8 mouse cellular contexts compared by ENCODE assay signal in genomic region chr10:117432871-117433546, GRCm38 (mm10). TPM values are rescaled to one million over a fixed set of nuclear protein-coding genes. Genes with fewer than 3 reads are reported as not detected.
A peak's percentile ranks its signal among the peaks of the same experiment; 100 is the strongest.
DNase-seq lines count a peak whose midpoint lies in the region; ATAC-seq lines count a peak whose summit lies in the region.

No protein-coding gene starts in this region.

- H3K9ac ChIP-seq in hindbrain, embryonic 11.5 days (ENCODE audit: low read depth, low read length): no peak overlapping the region
- H3K9ac ChIP-seq in limb, embryonic 12.5 days (replicated peaks): no peak overlapping the region

- H3K4me3 ChIP-seq in hindbrain, embryonic 10.5 days: peak overlapping the region; percentile 14; the same call in 1 of the 2 replicates
- H3K4me3 ChIP-seq in hindbrain, embryonic 11.5 days (ENCODE audit: low read depth, low read length): no peak overlapping the region
- no peak overlapping the region for H3K4me3 ChIP-seq in limb, embryonic 12.5 days (replicated peaks)

- peaks cover 26% of the 10 kb centered on the region for H3K4me1 ChIP-seq in hindbrain, embryonic 10.5 days (replicated peaks)
- no peaks in the 10 kb centered on the region; the same call in 1 of the 2 replicates for H3K4me1 ChIP-seq in hindbrain, embryonic 11.5 days (replicated peaks; ENCODE audit: control insufficient read depth, insufficient read depth, low read length)
- peaks cover 26% of the 10 kb centered on the region for H3K4me1 ChIP-seq in limb, embryonic 12.5 days (replicated peaks)

- no peak overlapping the region for H3K27ac ChIP-seq in hindbrain, embryonic 10.5 days
- H3K27ac ChIP-seq in hindbrain, embryonic 11.5 days (ENCODE audit: low read depth, low read length): no peak overlapping the region
- no peak overlapping the region for H3K27ac ChIP-seq in limb, embryonic 12.5 days

- WGBS in hindbrain, embryonic 10.5 days: 93% methylated on average over 7 of the region's 7 CpGs
- WGBS in hindbrain, embryonic 11.5 days: 91% methylated on average over 7 of the region's 7 CpGs
- 96% methylated on average over 7 of the region's 7 CpGs for WGBS in limb, embryonic 12.5 days

- H3K4me2 ChIP-seq in hindbrain, embryonic 11.5 days (replicated peaks; ENCODE audit: low read depth, low read length): no peak overlapping the region
- peak overlapping the region; percentile 45; the same call in 1 of the 2 replicates for H3K4me2 ChIP-seq in limb, embryonic 12.5 days

- H3K27me3 ChIP-seq in hindbrain, embryonic 10.5 days (ENCODE audit: insufficient read depth, poor library complexity, severe bottlenecking): peaks cover 50% of the 10 kb centered on the region
- no peaks in the 10 kb centered on the region for H3K27me3 ChIP-seq in hindbrain, embryonic 11.5 days (ENCODE audit: control insufficient read depth, insufficient read depth, low read length)
- H3K27me3 ChIP-seq in limb, embryonic 12.5 days: peaks cover 20% of the 10 kb centered on the region

- ATAC-seq in hindbrain, embryonic 11.5 days (ENCODE audit: low FRiP score): no peak
- ATAC-seq in limb, embryonic 12.5 days (ENCODE audit: insufficient number of reproducible peaks, insufficient read depth, low FRiP score, low TSS enrichment, low read depth): no peak

- no peaks in the 10 kb centered on the region for H3K9me3 ChIP-seq in hindbrain, embryonic 10.5 days
- H3K9me3 ChIP-seq in hindbrain, embryonic 11.5 days (ENCODE audit: control insufficient read depth, low read length): no peaks in the 10 kb centered on the region
- peaks cover 2% of the 10 kb centered on the region; the same call in 1 of the 2 replicates for H3K9me3 ChIP-seq in limb, embryonic 12.5 days

- no peak for DNase-seq in hindbrain, embryonic 10.5 days (ENCODE audit: low spot score)
- no peak for DNase-seq in hindbrain, embryonic 11.5 days (ENCODE audit: low spot score)
- peak; percentile 44 for DNase-seq in thymus, postnatal 14 days
- no peak for DNase-seq in thymus, postnatal 10 days (ENCODE audit: low spot score in 2 of 2)
- no peak for DNase-seq in cerebellum, postnatal 4 days (ENCODE audit: low spot score in 2 of 2)
- DNase-seq in right cerebral cortex, postnatal 14 days: no peak
- DNase-seq in ovary, postnatal 36 days (ENCODE audit: low spot score): no peak

- H3K36me3 ChIP-seq in hindbrain, embryonic 10.5 days: no peaks in the 10 kb centered on the region
- no peaks in the 10 kb centered on the region for H3K36me3 ChIP-seq in hindbrain, embryonic 11.5 days (ENCODE audit: control insufficient read depth, insufficient read depth, low read length)
- no peaks in the 10 kb centered on the region for H3K36me3 ChIP-seq in limb, embryonic 12.5 days

RNA-seq across cellular contexts. Expression of gene Cpsf6, which starts 53.2 kb away (rescaled TPM):
- polyA plus RNA-seq in hindbrain, embryonic 10.5 days (2016; fragmentation: Nextera tagmentation; extraction: Ambion mirVana): 188 and 221 TPM in 2 replicates
- 230 and 231 TPM in 2 replicates for polyA plus RNA-seq in hindbrain, embryonic 11.5 days (2014; fragmentation: Nextera tagmentation; extraction: Ambion mirVana)
- 231 and 234 TPM in 2 replicates for polyA plus RNA-seq in limb, embryonic 12.5 days (2016; fragmentation: Nextera tagmentation; extraction: Ambion mirVana)
